Mouse (Mus musculus): ENCODE results near the gene Gm49403.
A peak's percentile ranks its signal among the peaks of the same experiment; 100 is the strongest.
"Not testable (repeated sequence)": the region's sequence is repeated elsewhere in the genome, so short reads cannot be mapped to it uniquely, and the experiment has no call there.

Gene Gm49403

GRCm38 (mm10) chr19:8883616-8884015 is at the start of gene Gm49403, which contains the start of gene Lbhd1:
Gene Gm49403, plus strand, starts transcription at chr19:8883930.
Gene Lbhd1, plus strand, starts transcription at chr19:8883732.
- DNase-seq (ENCODE audit: low spot score) = no peak

- DNase-seq (ENCODE audit: low spot score) = not testable (repeated sequence)
Observed at GRCm38 (mm10) chr19:8836327-8836726, 47.4 kb upstream of the Gm49403 start.

- peak; percentile 88 for DNase-seq (ENCODE audit: low spot score)
Observed at GRCm38 (mm10) chr19:8837251-8837791, 46.4 kb upstream of the Gm49403 start, which contains the start of gene Bscl2. Gene Bscl2, plus strand, starts transcription at chr19:8837467.

- DNase-seq (ENCODE audit: low spot score) = peak; percentile 77
Observed at GRCm38 (mm10) chr19:8838041-8838730, 45.5 kb upstream of the Gm49403 start.

- no peak for DNase-seq (ENCODE audit: low spot score)
Observed at GRCm38 (mm10) chr19:8839103-8839907, 44.4 kb upstream of the Gm49403 start, which contains the start of gene Gng3. Gene Gng3, minus strand, starts transcription at chr19:8839194.

- DNase-seq (ENCODE audit: low spot score) = peak; percentile 78
Observed at GRCm38 (mm10) chr19:8839908-8840791, 43.6 kb upstream of the Gm49403 start.

GRCm38 (mm10) chr19:8841012-8841411 is 42.7 kb upstream of the Gm49403 start:
- DNase-seq (ENCODE audit: low spot score) = no peak

GRCm38 (mm10) chr19:8842961-8843360 is 40.8 kb upstream of the Gm49403 start:
- no peak for DNase-seq (ENCODE audit: low spot score)

GRCm38 (mm10) chr19:8844371-8845129 is 39.2 kb upstream of the Gm49403 start:
- peak; percentile 93 for DNase-seq (ENCODE audit: low spot score)

- DNase-seq (ENCODE audit: low spot score) = no peak
Observed at GRCm38 (mm10) chr19:8848356-8848755, 35.4 kb upstream of the Gm49403 start.

GRCm38 (mm10) chr19:8850402-8850901 is 33.3 kb upstream of the Gm49403 start, which contains the start of gene Lrrn4cl:
Gene Lrrn4cl, plus strand, starts transcription at chr19:8850768.
- no peak for DNase-seq (ENCODE audit: low spot score)

- DNase-seq (ENCODE audit: low spot score) = no peak
Observed at GRCm38 (mm10) chr19:8851639-8852038, 32.1 kb upstream of the Gm49403 start.

GRCm38 (mm10) chr19:8852236-8852928 is 31.3 kb upstream of the Gm49403 start:
- DNase-seq (ENCODE audit: low spot score) = no peak

- DNase-seq (ENCODE audit: low spot score) = no peak
Observed at GRCm38 (mm10) chr19:8853117-8853516, 30.6 kb upstream of the Gm49403 start.

- peak; percentile 80 for DNase-seq (ENCODE audit: low spot score)
Observed at GRCm38 (mm10) chr19:8857689-8858088, 26.0 kb upstream of the Gm49403 start.

- no peak for DNase-seq (ENCODE audit: low spot score)
Observed at GRCm38 (mm10) chr19:8859018-8859417, 24.7 kb upstream of the Gm49403 start.

- no peak for DNase-seq (ENCODE audit: low spot score)
Observed at GRCm38 (mm10) chr19:8864265-8864664, 19.5 kb upstream of the Gm49403 start.

GRCm38 (mm10) chr19:8870381-8870780 is 13.3 kb upstream of the Gm49403 start:
- DNase-seq (ENCODE audit: low spot score) = not testable (repeated sequence)

GRCm38 (mm10) chr19:8870838-8871237 is 12.9 kb upstream of the Gm49403 start:
- no peak for DNase-seq (ENCODE audit: low spot score)

Data from testis, postnatal 10 days (tissue).